8 mouse cellular contexts compared by ENCODE assay signal in the genomic region with DNA sequence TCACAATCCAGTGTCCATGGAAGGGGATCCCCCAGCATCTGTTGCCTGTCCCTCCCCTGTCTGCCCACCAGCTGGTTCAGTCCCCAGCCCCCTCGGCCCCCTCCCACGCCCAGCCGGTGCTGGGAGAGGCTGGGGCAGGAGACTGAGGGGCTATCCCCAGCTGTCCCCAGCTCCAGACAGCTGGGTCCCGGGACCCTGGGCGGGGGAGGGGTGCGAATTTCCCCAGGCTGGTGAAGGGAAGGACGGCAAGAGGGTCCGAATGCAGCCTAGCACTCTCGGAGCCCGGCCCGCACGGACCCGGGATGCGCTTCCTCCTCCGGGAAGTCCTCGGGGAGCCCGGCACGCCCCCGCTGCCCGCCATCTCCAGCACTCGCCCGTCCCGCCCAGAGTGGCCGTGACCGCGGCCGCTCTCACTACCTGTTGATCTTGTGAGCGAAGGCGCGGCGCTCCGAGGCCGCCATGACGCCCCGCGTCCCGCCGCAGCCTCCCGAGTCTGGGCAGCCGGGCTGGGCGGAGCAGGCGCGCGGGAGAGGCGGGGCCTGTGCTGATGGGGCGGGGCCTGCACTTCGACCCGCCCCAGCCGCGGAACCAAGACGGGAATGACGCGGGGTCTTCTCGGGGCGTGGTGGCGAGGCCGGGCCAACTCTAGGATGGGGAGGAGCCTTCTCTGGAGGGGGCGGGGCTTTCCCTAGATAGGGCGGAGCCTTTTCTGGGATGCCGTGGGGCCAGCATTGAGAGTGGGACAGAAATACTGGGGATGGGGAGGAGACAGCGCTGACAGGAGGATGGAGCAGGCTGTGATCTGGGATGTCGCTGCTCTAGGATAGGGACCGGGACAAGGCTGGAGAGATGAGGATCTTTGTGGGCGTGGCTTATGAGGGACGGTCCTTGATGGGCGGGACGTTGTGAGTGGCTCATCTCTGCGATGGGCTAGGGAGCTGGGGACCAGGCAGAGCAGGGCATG. TPM values are rescaled to one million over a fixed set of nuclear protein-coding genes. Genes with fewer than 3 reads are reported as not detected.
DNase-seq lines count a peak whose midpoint lies in the region; ATAC-seq and TF ChIP-seq lines count a peak whose summit lies in the region.

A gene (minus strand): TSS at position 508 of the 964 bp plus-strand sequence.

- peak within 1 kb of the TSS; percentile 86 for H3K4me3 ChIP-seq in G1E (ENCODE audit: low read depth, low read length)
- peak within 1 kb of the TSS; percentile 66 for H3K4me3 ChIP-seq in cerebellum, adult 2 months (replicated peaks; ENCODE audit: insufficient read depth, low read depth, low read length)
- H3K4me3 ChIP-seq in lung, embryonic 14.5 days (ENCODE audit: low read depth, low read length), result peak within 1 kb of the TSS; percentile 82

- peak; percentile 97 for DNase-seq in G1E (ENCODE audit: low spot score)
- DNase-seq in cerebellum, adult 2 months, result peak; percentile 49 to 56
- DNase-seq in forelimb bud, embryonic 11.5 days (ENCODE audit: low read depth, low spot score), result peak; percentile 82
- DNase-seq in heart, postnatal 4 days, result peak; percentile 92
- DNase-seq in layer of hippocampus, adult 8-10 months (ENCODE audit: low spot score in 2 of 2), result peak; percentile 71 to 74
- DNase-seq in lung, embryonic 14.5 days, result peak; percentile 96
- DNase-seq in thymus, adult 18-20 months, result peak; percentile 46 to 54

- H3K9ac ChIP-seq in lung, embryonic 14.5 days, result peak within 1 kb of the TSS; percentile 90

- no peaks in the 10 kb centered on the region for H3K9me3 ChIP-seq in G1E (replicated peaks)
- H3K9me3 ChIP-seq in lung, embryonic 14.5 days (ENCODE audit: low read depth, low read length), result no peaks in the 10 kb centered on the region

- peaks cover 25% of the 10 kb centered on the region for H3K27me3 ChIP-seq in G1E (ENCODE audit: insufficient read depth, low read length)
- H3K27me3 ChIP-seq in cerebellum, adult 2 months (ENCODE audit: control insufficient read depth, insufficient read depth, low read length), result no peaks in the 10 kb centered on the region
- no peaks in the 10 kb centered on the region for H3K27me3 ChIP-seq in lung, embryonic 14.5 days (ENCODE audit: insufficient read depth, low read length)

- no peak for TF ChIP-seq CTCF in G1E (IDR thresholded peaks at IDR 0.05; ENCODE audit: low read depth, low read length)
- TF ChIP-seq CTCF in cerebellum, adult 2 months (IDR thresholded peaks at IDR 0.05; ENCODE audit: borderline replicate concordance, insufficient read depth, low read depth, low read length), result no peak
- no peak for TF ChIP-seq CTCF in lung, embryonic 14.5 days (IDR thresholded peaks at IDR 0.05; ENCODE audit: low read depth)

- H3K36me3 ChIP-seq in G1E (replicated peaks), result no peaks in the 10 kb centered on the region
- no peaks in the 10 kb centered on the region for H3K36me3 ChIP-seq in lung, embryonic 14.5 days (ENCODE audit: insufficient read depth)

- TF ChIP-seq POLR2A in cerebellum, adult 2 months (IDR thresholded peaks at IDR 0.05; ENCODE audit: borderline replicate concordance, insufficient read depth, low read length), result no peak

- ATAC-seq in G1E (ENCODE audit: extremely low read depth, insufficient number of reproducible peaks, low FRiP score, poor library complexity, severe bottlenecking), result peak; percentile 92
- ATAC-seq in lung, embryonic 14.5 days (ENCODE audit: insufficient read depth), result peak; percentile 86
- peak; percentile 57 for ATAC-seq in neutrophil, adult 5-6 weeks (ENCODE audit: extremely low read depth, insufficient number of reproducible peaks, low FRiP score, poor library complexity, severe bottlenecking)

- H3K4me1 ChIP-seq in G1E (ENCODE audit: insufficient read depth, low read depth, low read length), result peaks cover 30% of the 10 kb centered on the region
- peaks cover 5% of the 10 kb centered on the region; the same call in 1 of the 2 replicates for H3K4me1 ChIP-seq in cerebellum, adult 2 months (ENCODE audit: control insufficient read depth, insufficient read depth, low read length)
- peaks cover 14% of the 10 kb centered on the region; the same call in 1 of the 2 replicates for H3K4me1 ChIP-seq in lung, embryonic 14.5 days (ENCODE audit: insufficient read depth)

- 2% methylated on average over 68 of the region's 68 CpGs for WGBS in cerebellum, adult 2 months
- under 1% methylated on average over 63 of the region's 68 CpGs for WGBS in lung, embryonic 14.5 days

- peak within 1 kb of the TSS; percentile 87 for H3K4me2 ChIP-seq in lung, embryonic 14.5 days

- no peak within 1 kb of the TSS for H3K27ac ChIP-seq in cerebellum, adult 2 months (ENCODE audit: insufficient read depth, low read length)
- H3K27ac ChIP-seq in lung, embryonic 14.5 days (ENCODE audit: low read depth), result peak within 1 kb of the TSS; percentile 83

RNA-seq across cellular contexts. Expression of the gene that starts here (rescaled TPM):
- total RNA-seq in G1E (2014; fragmentation: Nextera tagmentation), result 12.7 and 16.8 TPM in 2 replicates
- 3.7 and 3.9 TPM in 2 replicates for total RNA-seq in G1E (2017)
- 11.3 and 11.6 TPM in 2 replicates for polyA plus RNA-seq in G1E (2012)
- 39.3 and 41.4 TPM in 2 replicates for polyA plus RNA-seq in cerebellum, adult 2 months (2012; rRNA removed)
- 10 to 100 TPM; 61.4 to 70.0 TPM for total RNA-seq in heart, postnatal 4 days (2021)
- 10 to 100 TPM; 12.7 to 23.0 (median 19.2) TPM for total RNA-seq in layer of hippocampus, adult 8-10 months (2022)
- polyA plus RNA-seq in lung, embryonic 14.5 days (2014; fragmentation: Nextera tagmentation; extraction: Ambion mirVana), result 52.3 and 60.9 TPM in 2 replicates
- 1.2 and 3.3 TPM in 2 replicates for total RNA-seq in neutrophil, adult 5-6 weeks (2017)
